Mouse (Mus musculus) heart, embryonic 15.5 days (tissue): Measurements from ENCODE around the gene Rpusd4. TPM values are rescaled to one million over a fixed set of nuclear protein-coding genes. Genes with fewer than 3 reads are reported as not detected.

Source experiments
- ATAC-seq: fragments of 200-750 bp; cut with Nextera tagmentation; replicated peaks from 2 replicates; pipeline ENCODE4 v1.8.0; 2017; ENCODE audit warnings: low read depth, moderate TSS enrichment; ENCODE audit not compliant: insufficient number of reproducible peaks, insufficient read depth, low FRiP score
- H3K27ac ChIP-seq: fragments of 300-500 bp; sonication (generic); 2 replicates; pipeline ENCODE4 v1.5.1; 2015; ENCODE audit warnings: mild to moderate bottlenecking, inconsistent platforms
- H3K27me3 ChIP-seq: fragments of 300-500 bp; sonication (generic); 2 replicates; pipeline ENCODE4 v1.6.1; 2015; ENCODE audit warnings: inconsistent platforms
- H3K36me3 ChIP-seq: fragments of 300-500 bp; sonication (generic); 2 replicates; pipeline ENCODE4 v1.6.1; 2015; ENCODE audit warnings: mild to moderate bottlenecking, inconsistent platforms
- H3K4me1 ChIP-seq: fragments of 300-500 bp; sonication (generic); replicated peaks from 2 replicates; pipeline ENCODE4 v1.6.1; 2015; ENCODE audit warnings: inconsistent platforms
- H3K4me2 ChIP-seq: fragments of 300-500 bp; sonication (generic); 2 replicates; pipeline ENCODE4 v1.6.1; 2015; ENCODE audit warnings: inconsistent platforms, mild to moderate bottlenecking, moderate library complexity
- H3K4me3 ChIP-seq: fragments of 300-500 bp; sonication (generic); 2 replicates; pipeline ENCODE4 v1.5.1; 2015; ENCODE audit warnings: mild to moderate bottlenecking, inconsistent platforms
- H3K9ac ChIP-seq: fragments of 300-500 bp; sonication (generic); 2 replicates; pipeline ENCODE4 v1.6.1; 2015; ENCODE audit warnings: mild to moderate bottlenecking, inconsistent platforms
- H3K9me3 ChIP-seq: fragments of 300-500 bp; sonication (generic); replicated peaks from 2 replicates; pipeline ENCODE4 v1.6.1; 2016; ENCODE audit warnings: inconsistent platforms
- WGBS: fragments of 180-500 bp; shearing (Covaris S2); methylation state at CpG from one replicate; pipeline ENCODE4 v1.1.7; 2015; ENCODE audit warnings: mixed read lengths; 5-methylcytosine and 5-hydroxymethylcytosine counted together
- polyA plus RNA-seq: library from polyadenylated mRNA; unstranded; fragments of >200 nt; fragmentation: Nextera tagmentation; extraction: Ambion mirVana; gene quantifications from 2 replicates; pipeline ENCODE4 v1.2.1, GENCODE M21; 2015

Rpusd4 gene
- polyA plus RNA-seq, 1 experiment from 2014 or later = 20.2 TPM

DNA sequence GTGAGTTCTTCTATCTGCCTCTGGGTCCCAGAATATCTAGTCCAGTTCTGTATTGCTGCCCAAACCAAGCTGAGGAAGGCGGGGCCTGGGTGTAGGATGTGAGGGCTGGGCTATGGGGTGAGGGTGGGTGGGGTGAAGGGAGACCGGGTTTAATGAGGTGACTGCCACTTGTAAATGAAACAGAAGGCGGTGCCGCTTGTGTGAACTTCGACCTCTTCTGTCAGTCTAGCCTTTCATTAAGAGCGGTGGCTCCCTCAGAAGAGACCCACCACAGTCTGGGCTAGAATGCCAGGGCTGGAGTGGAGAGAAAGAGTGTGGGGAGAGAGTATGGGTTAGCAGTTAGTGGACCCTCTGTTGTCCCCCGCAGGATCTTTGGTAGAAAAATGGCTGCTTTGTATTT lies 22.3 kb downstream of the Rpusd4 start:
- H3K9me3 ChIP-seq = no peaks in the 10 kb centered on the region
- 53% methylated on average over 7 of the region's 7 CpGs for WGBS
- no peaks in the 10 kb centered on the region for H3K36me3 ChIP-seq
- no peak overlapping the region for H3K9ac ChIP-seq
- H3K4me2 ChIP-seq = no peak overlapping the region
- no peaks in the 10 kb centered on the region for H3K27me3 ChIP-seq
- H3K27ac ChIP-seq = no peak overlapping the region
- H3K4me3 ChIP-seq = no peak overlapping the region
- no peak for ATAC-seq
- H3K4me1 ChIP-seq = peaks cover 2% of the 10 kb centered on the region

- Histone ChIP-seq H3K27ac (no peak overlapping the region), H3K4me2 (no peak overlapping the region), H3K36me3 (no peaks in the 10 kb centered on the region), H3K9ac (no peak overlapping the region), H3K4me1 (peaks cover 2% of the 10 kb centered on the region), H3K4me3 (no peak overlapping the region), H3K27me3 (no peaks in the 10 kb centered on the region), H3K9me3 (no peaks in the 10 kb centered on the region)
- WGBS = 92% methylated on average over 3 of the region's 3 CpGs
- ATAC-seq = no peak
Observed at GRCm38 (mm10) chr9:35290417-35290816, 22.8 kb downstream of the Rpusd4 start.

- Histone ChIP-seq H3K4me3 (no peak overlapping the region), H3K9me3 (no peaks in the 10 kb centered on the region), H3K36me3 (no peaks in the 10 kb centered on the region), H3K27ac (no peak overlapping the region), H3K4me2 (no peak overlapping the region), H3K4me1 (peaks cover 2% of the 10 kb centered on the region), H3K9ac (no peak overlapping the region), H3K27me3 (no peaks in the 10 kb centered on the region)
- WGBS = 30% methylated on average over 4 of the region's 4 CpGs
- no peak for ATAC-seq
Observed at GRCm38 (mm10) chr9:35290916-35291315, 23.3 kb downstream of the Rpusd4 start.

- Histone ChIP-seq H3K4me1 (no peaks in the 10 kb centered on the region; the same call in 1 of the 2 replicates), H3K4me2 (no peak overlapping the region), H3K27ac (no peak overlapping the region), H3K9me3 (no peaks in the 10 kb centered on the region), H3K4me3 (no peak overlapping the region), H3K9ac (no peak overlapping the region), H3K36me3 (no peaks in the 10 kb centered on the region), H3K27me3 (no peaks in the 10 kb centered on the region)
- WGBS = 68% methylated on average over 5 of the region's 5 CpGs
- no peak for ATAC-seq
Observed at GRCm38 (mm10) chr9:35293465-35293864, 25.8 kb downstream of the Rpusd4 start.

DNA sequence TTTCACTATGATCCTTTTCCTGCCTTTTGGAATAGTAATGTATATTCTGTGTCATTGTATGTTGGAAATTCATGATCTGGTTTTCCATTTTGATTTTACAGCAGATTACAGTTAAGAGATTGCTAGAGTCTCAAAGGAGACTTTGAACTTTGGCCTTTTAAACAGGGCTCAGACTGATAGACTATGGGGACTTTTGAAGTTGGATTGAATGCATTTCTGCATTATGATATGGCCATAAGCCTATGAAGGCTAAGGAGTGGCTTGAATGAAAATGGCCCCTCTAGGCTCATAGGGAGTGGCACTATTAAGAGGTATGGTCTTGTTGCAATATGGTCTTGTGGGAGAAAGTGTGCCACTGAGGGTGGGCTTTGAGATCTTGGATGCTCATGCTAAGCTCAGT lies 30.1 kb downstream of the Rpusd4 start:
- Histone ChIP-seq H3K27me3 (no peaks in the 10 kb centered on the region), H3K36me3 (no peaks in the 10 kb centered on the region), H3K27ac (no peak overlapping the region), H3K4me2 (no peak overlapping the region), H3K9me3 (no peaks in the 10 kb centered on the region), H3K4me3 (no peak overlapping the region), H3K4me1 (no peaks in the 10 kb centered on the region), H3K9ac (no peak overlapping the region)
- ATAC-seq = no peak

DNA sequence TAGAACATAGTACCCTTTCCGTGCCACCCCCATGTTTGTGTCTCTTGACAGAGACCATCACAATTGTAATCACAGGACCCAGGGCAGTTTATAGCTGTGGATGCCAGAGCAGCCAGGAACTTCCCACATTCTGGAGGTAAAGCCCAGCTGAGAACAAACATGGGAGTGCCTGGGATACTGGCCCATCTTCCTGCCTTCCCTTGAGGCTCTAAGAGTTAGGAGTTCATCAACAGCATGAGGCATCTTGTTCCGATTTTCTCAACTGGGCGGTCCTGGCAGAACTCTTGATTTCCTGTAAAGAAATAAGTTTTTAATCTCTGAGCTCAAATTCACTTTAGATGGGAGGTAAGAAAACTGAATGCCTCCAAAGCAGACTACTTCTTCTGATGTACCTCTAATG lies 34.5 kb downstream of the Rpusd4 start:
- ATAC-seq = no peak
- 87% methylated on average over 3 of the region's 3 CpGs for WGBS
- no peak overlapping the region for H3K4me2 ChIP-seq

DNA sequence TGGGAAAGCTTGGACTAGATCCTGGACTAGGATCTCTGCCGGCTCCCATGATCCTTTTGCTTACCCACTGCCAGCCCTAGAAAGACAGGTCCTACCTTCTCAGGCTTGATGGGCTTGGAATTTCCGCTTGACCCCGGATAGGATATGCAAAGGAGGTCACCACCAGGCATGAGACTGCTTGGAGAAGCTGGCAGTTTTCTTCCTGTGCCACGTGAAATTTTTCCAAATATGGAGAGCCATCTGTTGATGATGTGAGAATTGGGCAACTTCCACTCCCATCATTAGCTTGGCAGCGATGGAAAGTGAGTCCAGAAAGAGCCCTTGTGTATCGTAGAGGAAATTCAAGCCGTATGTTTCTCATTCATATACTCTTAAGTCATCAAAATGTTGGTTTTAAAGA lies 39.8 kb downstream of the Rpusd4 start:
- no peak overlapping the region for H3K4me2 ChIP-seq
- peaks cover 2% of the 10 kb centered on the region for H3K4me1 ChIP-seq
- H3K36me3 ChIP-seq = no peaks in the 10 kb centered on the region
- no peak overlapping the region for H3K27ac ChIP-seq
- 71% methylated on average over 7 of the region's 7 CpGs for WGBS
- H3K27me3 ChIP-seq = no peaks in the 10 kb centered on the region
- no peaks in the 10 kb centered on the region for H3K9me3 ChIP-seq
- ATAC-seq = no peak
- no peak overlapping the region for H3K4me3 ChIP-seq
- no peak overlapping the region for H3K9ac ChIP-seq

More for the DNA sequence above, 34.5 kb downstream of the Rpusd4 start:
- Histone ChIP-seq H3K4me3 (no peak overlapping the region), H3K9me3 (no peaks in the 10 kb centered on the region), H3K36me3 (no peaks in the 10 kb centered on the region), H3K9ac (no peak overlapping the region), H3K27ac (no peak overlapping the region), H3K4me1 (no peaks in the 10 kb centered on the region), H3K27me3 (no peaks in the 10 kb centered on the region)

- no peaks in the 10 kb centered on the region for H3K9me3 ChIP-seq
- no peak overlapping the region for H3K4me2 ChIP-seq
- H3K9ac ChIP-seq = no peak overlapping the region
- H3K36me3 ChIP-seq = no peaks in the 10 kb centered on the region
- WGBS = 72% methylated on average over 6 of the region's 6 CpGs
- peaks cover 16% of the 10 kb centered on the region for H3K4me1 ChIP-seq
- no peak overlapping the region for H3K27ac ChIP-seq
- H3K4me3 ChIP-seq = no peak overlapping the region
- ATAC-seq = no peak
- no peaks in the 10 kb centered on the region for H3K27me3 ChIP-seq
Observed at GRCm38 (mm10) chr9:35310377-35310776, 42.7 kb downstream of the Rpusd4 start.

DNA sequence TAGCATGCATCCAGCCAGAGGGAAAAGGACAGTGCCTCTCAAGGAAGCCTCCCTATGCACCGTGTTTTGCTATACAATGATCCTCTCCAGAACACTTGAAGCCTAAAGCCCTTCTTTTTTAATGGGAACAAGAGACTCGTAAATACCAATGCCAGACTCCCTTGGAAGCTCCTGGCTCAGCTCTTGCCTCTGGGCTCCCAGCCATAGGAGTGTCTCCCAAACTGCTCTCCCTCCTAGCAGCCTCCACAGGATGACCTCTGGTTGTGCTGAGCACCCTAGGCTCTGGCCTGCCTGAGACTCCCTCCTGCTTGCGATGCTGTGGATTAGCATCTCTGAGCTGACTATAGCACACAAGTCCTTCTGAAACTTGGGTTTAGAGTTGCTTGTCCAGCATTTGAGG lies 44.9 kb downstream of the Rpusd4 start:
- ATAC-seq = no peak
- peaks cover 18% of the 10 kb centered on the region for H3K4me1 ChIP-seq
- no peak overlapping the region for H3K4me3 ChIP-seq
- H3K9me3 ChIP-seq = no peaks in the 10 kb centered on the region
- no peak overlapping the region for H3K9ac ChIP-seq
- H3K36me3 ChIP-seq = no peaks in the 10 kb centered on the region
- H3K27me3 ChIP-seq = no peaks in the 10 kb centered on the region
- peak overlapping the region; percentile 13; the same call in 1 of the 2 replicates for H3K27ac ChIP-seq
- WGBS = 43% methylated on average over 3 of the region's 3 CpGs
- no peak overlapping the region for H3K4me2 ChIP-seq

DNA sequence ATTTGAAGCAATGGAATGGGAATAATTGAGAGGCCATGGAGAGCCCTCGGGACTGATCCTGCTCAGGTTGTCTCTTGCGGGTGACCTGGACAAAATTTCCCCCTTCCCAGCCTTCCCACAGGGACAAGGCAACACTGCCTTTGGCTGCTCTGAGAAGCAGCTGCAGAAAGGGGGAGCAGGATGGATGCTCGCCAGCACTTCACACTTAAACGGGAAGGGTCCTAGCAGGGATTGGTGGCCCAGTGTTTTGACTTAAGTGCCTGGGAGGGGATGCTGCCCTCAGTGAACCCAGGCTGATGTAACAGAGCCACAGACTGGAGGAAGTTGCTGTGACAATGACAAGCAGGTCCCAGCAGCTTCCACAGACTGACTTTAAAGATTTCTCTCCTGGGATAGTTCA lies 45.9 kb downstream of the Rpusd4 start:
- 36% methylated on average over 4 of the region's 4 CpGs for WGBS
- Histone ChIP-seq H3K4me3 (no peak overlapping the region), H3K9ac (peak overlapping the region; percentile 19; the same call in 1 of the 2 replicates), H3K27me3 (no peaks in the 10 kb centered on the region), H3K4me2 (no peak overlapping the region), H3K36me3 (no peaks in the 10 kb centered on the region), H3K4me1 (peaks cover 23% of the 10 kb centered on the region), H3K27ac (no peak overlapping the region), H3K9me3 (no peaks in the 10 kb centered on the region)
- ATAC-seq = no peak

- Histone ChIP-seq H3K27ac (no peak overlapping the region), H3K9me3 (no peaks in the 10 kb centered on the region), H3K36me3 (no peaks in the 10 kb centered on the region), H3K4me3 (no peak overlapping the region), H3K9ac (no peak overlapping the region), H3K27me3 (no peaks in the 10 kb centered on the region), H3K4me1 (peaks cover 23% of the 10 kb centered on the region), H3K4me2 (no peak overlapping the region)
- ATAC-seq = no peak
- WGBS = 31% methylated on average over 1 of the region's 1 CpGs
Observed at GRCm38 (mm10) chr9:35314254-35314653, 46.6 kb downstream of the Rpusd4 start.

- Histone ChIP-seq H3K4me3 (no peak overlapping the region), H3K36me3 (no peaks in the 10 kb centered on the region), H3K4me1 (peaks cover 23% of the 10 kb centered on the region), H3K27me3 (no peaks in the 10 kb centered on the region), H3K4me2 (no peak overlapping the region), H3K27ac (no peak overlapping the region), H3K9ac (no peak overlapping the region), H3K9me3 (no peaks in the 10 kb centered on the region)
- WGBS = 79% methylated on average over 3 of the region's 3 CpGs
- no peak for ATAC-seq
Observed at GRCm38 (mm10) chr9:35316771-35317211, 49.1 kb downstream of the Rpusd4 start.
